Mouse (Mus musculus) hindbrain, embryonic 15.5 days (tissue): ENCODE results near the gene Tet2. TPM values are rescaled to one million over a fixed set of nuclear protein-coding genes. Genes with fewer than 3 reads are reported as not detected.

ENCODE experiments used
- ATAC-seq: fragments of 200-750 bp; cut with Nextera tagmentation; 2 replicates; pipeline ENCODE4 v1.8.0; 2017; ENCODE audit warnings: low read depth, moderate number of reproducible peaks, moderate TSS enrichment; ENCODE audit not compliant: low FRiP score
- H3K27ac ChIP-seq: fragments of 300-500 bp; sonication (generic); replicated peaks from 2 replicates; pipeline ENCODE4 v1.5.1; 2015; ENCODE audit warnings: mild to moderate bottlenecking, inconsistent platforms
- H3K27me3 ChIP-seq: fragments of 300-500 bp; sonication (generic); 2 replicates; pipeline ENCODE4 v1.6.1; 2015; ENCODE audit warnings: control low read depth, inconsistent platforms
- H3K36me3 ChIP-seq: fragments of 300-500 bp; sonication (generic); 2 replicates; pipeline ENCODE4 v1.6.1; 2015; ENCODE audit warnings: control low read depth, inconsistent platforms
- H3K4me1 ChIP-seq: fragments of 300-500 bp; sonication (generic); replicated peaks from 2 replicates; pipeline ENCODE4 v1.6.1; 2015; ENCODE audit warnings: control low read depth, inconsistent platforms
- H3K4me2 ChIP-seq: fragments of 300-500 bp; sonication (generic); 2 replicates; pipeline ENCODE4 v1.6.1; 2015; ENCODE audit warnings: moderate library complexity, mild to moderate bottlenecking, inconsistent platforms
- H3K4me3 ChIP-seq: fragments of 300-500 bp; sonication (generic); 2 replicates; pipeline ENCODE4 v1.5.1; 2015; ENCODE audit warnings: mild to moderate bottlenecking, inconsistent platforms
- H3K9ac ChIP-seq: fragments of 300-500 bp; sonication (generic); 2 replicates; pipeline ENCODE4 v1.6.1; 2015; ENCODE audit warnings: inconsistent platforms
- H3K9me3 ChIP-seq: fragments of 300-500 bp; sonication (generic); 2 replicates; pipeline ENCODE4 v1.6.1; 2016; ENCODE audit warnings: control low read depth, inconsistent platforms
- WGBS: fragments of 180-500 bp; shearing (Covaris S2); methylation state at CpG from one replicate; pipeline ENCODE4 v1.1.7; 2015; 5-methylcytosine and 5-hydroxymethylcytosine counted together
- polyA plus RNA-seq: library from polyadenylated mRNA; unstranded; fragments of >200 nt; fragmentation: Nextera tagmentation; extraction: Ambion mirVana; gene quantifications from 2 replicates; pipeline ENCODE4 v1.2.1, GENCODE M21; 2015

Tet2 gene
- polyA plus RNA-seq, 1 experiment from 2014 or later, result 14.0 TPM

GRCm38 (mm10) chr3:133563503-133564205 lies 18.7 kb upstream of the Tet2 start:
- H3K9me3 ChIP-seq, result no peaks in the 10 kb centered on the region
- H3K4me3 ChIP-seq, result no peak overlapping the region

GRCm38 (mm10) chr3:133559413-133560114 lies 14.6 kb upstream of the Tet2 start:
- Histone ChIP-seq H3K36me3 (no peaks in the 10 kb centered on the region), H3K9ac (no peak overlapping the region), H3K4me1 (no peaks in the 10 kb centered on the region), H3K4me2 (no peak overlapping the region), H3K27ac (no peak overlapping the region), H3K9me3 (no peaks in the 10 kb centered on the region), H3K4me3 (no peak overlapping the region), H3K27me3 (no peaks in the 10 kb centered on the region)
- 87% methylated on average over 6 of the region's 6 CpGs for WGBS
- no peak for ATAC-seq

More at GRCm38 (mm10) chr3:133563503-133564205, 18.7 kb upstream of the Tet2 start:
- no peak for ATAC-seq
- H3K36me3 ChIP-seq, result no peaks in the 10 kb centered on the region
- H3K4me2 ChIP-seq, result no peak overlapping the region
- no peaks in the 10 kb centered on the region for H3K27me3 ChIP-seq
- WGBS, result 82% methylated on average over 2 of the region's 2 CpGs
- H3K4me1 ChIP-seq, result no peaks in the 10 kb centered on the region
- no peak overlapping the region for H3K27ac ChIP-seq
- H3K9ac ChIP-seq, result no peak overlapping the region

GRCm38 (mm10) chr3:133557602-133558001 lies 12.7 kb upstream of the Tet2 start:
- Histone ChIP-seq H3K36me3 (no peaks in the 10 kb centered on the region), H3K4me2 (no peak overlapping the region), H3K27ac (no peak overlapping the region), H3K9ac (no peak overlapping the region), H3K4me1 (no peaks in the 10 kb centered on the region), H3K27me3 (no peaks in the 10 kb centered on the region), H3K4me3 (no peak overlapping the region), H3K9me3 (no peaks in the 10 kb centered on the region)
- ATAC-seq, result no peak
- 71% methylated on average over 6 of the region's 6 CpGs for WGBS

- Histone ChIP-seq H3K9me3 (no peaks in the 10 kb centered on the region), H3K36me3 (no peaks in the 10 kb centered on the region), H3K27me3 (no peaks in the 10 kb centered on the region), H3K9ac (no peak overlapping the region), H3K4me2 (no peak overlapping the region), H3K4me3 (no peak overlapping the region), H3K4me1 (no peaks in the 10 kb centered on the region), H3K27ac (no peak overlapping the region)
- 83% methylated on average over 7 of the region's 7 CpGs for WGBS
- ATAC-seq, result no peak
Measured at GRCm38 (mm10) chr3:133557154-133557553, 12.2 kb upstream of the Tet2 start.

GRCm38 (mm10) chr3:133555378-133555777 lies 10.4 kb upstream of the Tet2 start:
- H3K9me3 ChIP-seq, result no peaks in the 10 kb centered on the region
- no peak for ATAC-seq
- H3K4me2 ChIP-seq, result no peak overlapping the region
- H3K4me3 ChIP-seq, result no peak overlapping the region
- no peak overlapping the region for H3K27ac ChIP-seq
- no peaks in the 10 kb centered on the region for H3K4me1 ChIP-seq
- no peaks in the 10 kb centered on the region for H3K36me3 ChIP-seq
- 88% methylated on average over 7 of the region's 7 CpGs for WGBS
- no peak overlapping the region for H3K9ac ChIP-seq
- no peaks in the 10 kb centered on the region for H3K27me3 ChIP-seq

- WGBS, result 81% methylated on average over 6 of the region's 6 CpGs
- no peak overlapping the region for H3K4me2 ChIP-seq
- no peak overlapping the region for H3K4me3 ChIP-seq
- no peaks in the 10 kb centered on the region for H3K4me1 ChIP-seq
- no peak for ATAC-seq
- H3K9ac ChIP-seq, result no peak overlapping the region
- no peaks in the 10 kb centered on the region for H3K9me3 ChIP-seq
- no peaks in the 10 kb centered on the region for H3K27me3 ChIP-seq
- no peaks in the 10 kb centered on the region for H3K36me3 ChIP-seq
- no peak overlapping the region for H3K27ac ChIP-seq
Measured at GRCm38 (mm10) chr3:133554552-133555067, 9.7 kb upstream of the Tet2 start.

- H3K4me1 ChIP-seq, result no peaks in the 10 kb centered on the region
- H3K27me3 ChIP-seq, result no peaks in the 10 kb centered on the region
- 95% methylated on average over 4 of the region's 4 CpGs for WGBS
- H3K4me3 ChIP-seq, result no peak overlapping the region
- H3K4me2 ChIP-seq, result no peak overlapping the region
- no peaks in the 10 kb centered on the region for H3K9me3 ChIP-seq
- ATAC-seq, result no peak
- no peak overlapping the region for H3K27ac ChIP-seq
- H3K9ac ChIP-seq, result no peak overlapping the region
- no peaks in the 10 kb centered on the region for H3K36me3 ChIP-seq
Measured at GRCm38 (mm10) chr3:133554092-133554491, 9.2 kb upstream of the Tet2 start.

GRCm38 (mm10) chr3:133551941-133552340 lies 7.0 kb upstream of the Tet2 start:
- H3K9me3 ChIP-seq, result no peaks in the 10 kb centered on the region

GRCm38 (mm10) chr3:133549385-133550170 lies 4.6 kb upstream of the Tet2 start:
- Histone ChIP-seq H3K4me3 (no peak overlapping the region), H3K4me2 (no peak overlapping the region), H3K9ac (no peak overlapping the region), H3K4me1 (no peaks in the 10 kb centered on the region; the same call in 1 of the 2 replicates), H3K9me3 (no peaks in the 10 kb centered on the region), H3K36me3 (no peaks in the 10 kb centered on the region), H3K27ac (no peak overlapping the region), H3K27me3 (no peaks in the 10 kb centered on the region)
- WGBS, result 74% methylated on average over 7 of the region's 7 CpGs
- ATAC-seq, result no peak

More at GRCm38 (mm10) chr3:133551941-133552340, 7.0 kb upstream of the Tet2 start:
- Histone ChIP-seq H3K27me3 (no peaks in the 10 kb centered on the region), H3K4me2 (no peak overlapping the region), H3K4me1 (no peaks in the 10 kb centered on the region), H3K9ac (no peak overlapping the region), H3K4me3 (no peak overlapping the region), H3K27ac (no peak overlapping the region), H3K36me3 (no peaks in the 10 kb centered on the region)
- WGBS, result 57% methylated on average over 8 of the region's 8 CpGs
- no peak for ATAC-seq

GRCm38 (mm10) chr3:133548613-133549012 lies 3.7 kb upstream of the Tet2 start:
- Histone ChIP-seq H3K27ac (no peak overlapping the region), H3K9ac (no peak overlapping the region), H3K4me3 (no peak overlapping the region), H3K9me3 (no peaks in the 10 kb centered on the region), H3K36me3 (no peaks in the 10 kb centered on the region), H3K27me3 (no peaks in the 10 kb centered on the region), H3K4me2 (no peak overlapping the region), H3K4me1 (no peaks in the 10 kb centered on the region; the same call in 1 of the 2 replicates)
- ATAC-seq, result no peak
- WGBS, result 82% methylated on average over 2 of the region's 2 CpGs

GRCm38 (mm10) chr3:133546790-133547189 lies 1.9 kb upstream of the Tet2 start:
- Histone ChIP-seq H3K27ac (no peak overlapping the region), H3K36me3 (no peaks in the 10 kb centered on the region), H3K9ac (no peak overlapping the region), H3K9me3 (no peaks in the 10 kb centered on the region), H3K4me1 (peaks cover 14% of the 10 kb centered on the region), H3K4me3 (no peak overlapping the region), H3K4me2 (no peak overlapping the region), H3K27me3 (no peaks in the 10 kb centered on the region)
- 68% methylated on average over 2 of the region's 2 CpGs for WGBS
- no peak for ATAC-seq

- H3K27ac ChIP-seq, result peak overlapping the region; percentile 97; the same call in 1 of the 2 replicates
- ATAC-seq, result no peak
Measured at GRCm38 (mm10) chr3:133545304-133545666, 346 bp upstream of the Tet2 start.

More at GRCm38 (mm10) chr3:133545304-133545666, 346 bp upstream of the Tet2 start:
- Histone ChIP-seq H3K9me3 (no peaks in the 10 kb centered on the region), H3K27me3 (no peaks in the 10 kb centered on the region), H3K4me2 (peak overlapping the region; percentile 64), H3K4me3 (peak overlapping the region; percentile 77), H3K36me3 (no peaks in the 10 kb centered on the region), H3K9ac (no peak overlapping the region), H3K4me1 (peaks cover 20% of the 10 kb centered on the region)
- WGBS, result 11% methylated on average over 6 of the region's 6 CpGs
